Mouse (Mus musculus) forebrain, postnatal 0 days (tissue): ENCODE results near the gene Zc3h12c. TPM values are rescaled to one million over a fixed set of nuclear protein-coding genes. Genes with fewer than 3 reads are reported as not detected.
A peak's percentile ranks its signal among the peaks of the same experiment; 100 is the strongest.

Experiments
- ATAC-seq: fragments of 200-750 bp; cut with Nextera tagmentation; 2 replicates; pipeline ENCODE4 v1.8.0; 2017; ENCODE audit warnings: mild to moderate bottlenecking, moderate library complexity
- DNase-seq: peaks from one replicate; pipeline ENCODE4 v3.0.0-alpha.2; 2015
- H3K27ac ChIP-seq: fragments of 300-500 bp; sonication (generic); 2 replicates; pipeline ENCODE4 v1.5.1; 2014; ENCODE audit warnings: low read depth, mild to moderate bottlenecking, antibody characterized with exemption, low read length, moderate library complexity, mixed read lengths
- H3K27me3 ChIP-seq: fragments of 300-500 bp; sonication (generic); 2 replicates; pipeline ENCODE4 v1.6.1; 2014; ENCODE audit warnings: mild to moderate bottlenecking, low read length, mixed read lengths; ENCODE audit not compliant: insufficient read depth
- H3K36me3 ChIP-seq: fragments of 300-500 bp; sonication (generic); 2 replicates; pipeline ENCODE4 v1.6.1; 2014; ENCODE audit warnings: mild to moderate bottlenecking, moderate library complexity; ENCODE audit not compliant: insufficient read depth
- H3K4me1 ChIP-seq: fragments of 300-500 bp; sonication (generic); 2 replicates; pipeline ENCODE4 v1.6.1; 2014; ENCODE audit warnings: antibody characterized with exemption; ENCODE audit not compliant: insufficient read depth
- H3K4me2 ChIP-seq: fragments of 300-500 bp; sonication (generic); 2 replicates; pipeline ENCODE4 v1.6.1; 2014; ENCODE audit warnings: low read depth, mild to moderate bottlenecking, moderate library complexity
- H3K4me3 ChIP-seq: fragments of 300-500 bp; sonication (generic); 2 replicates; pipeline ENCODE4 v1.5.1; 2014; ENCODE audit warnings: low read depth, low read length, mixed read lengths
- H3K9ac ChIP-seq: fragments of 300-500 bp; sonication (generic); 2 replicates; pipeline ENCODE4 v1.6.1; 2014; ENCODE audit warnings: mild to moderate bottlenecking
- H3K9me3 ChIP-seq: fragments of 300-500 bp; sonication (generic); 2 replicates; pipeline ENCODE4 v1.6.1; 2016; ENCODE audit warnings: low read length
- CTCF ChIP-seq: sonication (generic); IDR thresholded peaks from 2 replicates; pipeline ENCODE4 v1.5.1; 2016; ENCODE audit warnings: antibody characterized with exemption, control low read depth, low read depth
- WGBS: fragments of 180-500 bp; shearing (Covaris S2); extraction: QIAGEN DNeasy Blood & Tissue Kit; methylation state at CpG from one replicate; pipeline ENCODE4 v1.1.7; 2014; 5-methylcytosine and 5-hydroxymethylcytosine counted together
- polyA plus RNA-seq: library from polyadenylated mRNA; unstranded; fragments of >200 nt; fragmentation: Nextera tagmentation; extraction: Ambion mirVana; gene quantifications from 2 replicates; pipeline ENCODE4 v1.2.1, GENCODE M21; 2015
- total RNA-seq: library from RNA; depleted of rRNA; stranded (reverse); fragments of >200 nt; gene quantifications from 2 replicates; pipeline ENCODE4 v1.2.3, GENCODE M21; 2014

Zc3h12c gene
- total and polyA plus RNA-seq, 2 experiments from 2014 or later = 3.2 to 18.5 TPM

GRCm38 (mm10) chr9:52167506-52167862 lies 888 bp downstream of the Zc3h12c start:
- DNase-seq (peak; percentile 81), ATAC-seq (peak; percentile 14; the same call in 1 of the 2 replicates)
- Histone ChIP-seq H3K27me3 (no peaks in the 10 kb centered on the region), H3K4me1 (peaks cover 11% of the 10 kb centered on the region; the same call in 1 of the 2 replicates), H3K9ac (peak overlapping the region; percentile 98), H3K36me3 (no peaks in the 10 kb centered on the region), H3K4me2 (peak overlapping the region; percentile 75), H3K9me3 (no peaks in the 10 kb centered on the region), H3K4me3 (peak overlapping the region; percentile 87), H3K27ac (peak overlapping the region; percentile 97)
- under 1% methylated on average over 8 of the region's 8 CpGs for WGBS
- no peak for TF ChIP-seq CTCF

- no peaks in the 10 kb centered on the region for H3K27me3 ChIP-seq
- DNase-seq = peak; percentile 11
- peak overlapping the region; percentile 98; the same call in 1 of the 2 replicates for H3K9ac ChIP-seq
- no peak overlapping the region for H3K27ac ChIP-seq
- TF ChIP-seq CTCF = no peak
- WGBS = under 1% methylated on average over 3 of the region's 3 CpGs
- no peaks in the 10 kb centered on the region for H3K9me3 ChIP-seq
- peak overlapping the region; percentile 75 for H3K4me2 ChIP-seq
- peak overlapping the region; percentile 87 for H3K4me3 ChIP-seq
- H3K4me1 ChIP-seq = peaks cover 11% of the 10 kb centered on the region; the same call in 1 of the 2 replicates
- no peak for ATAC-seq
- H3K36me3 ChIP-seq = no peaks in the 10 kb centered on the region
Observed at GRCm38 (mm10) chr9:52167084-52167483, 1.3 kb downstream of the Zc3h12c start.

- no peak for TF ChIP-seq CTCF
- H3K9ac ChIP-seq = no peak overlapping the region
- peak overlapping the region; percentile 13; the same call in 1 of the 2 replicates for H3K4me2 ChIP-seq
- ATAC-seq (no peak), DNase-seq (no peak)
- H3K27ac ChIP-seq = no peak overlapping the region
- H3K36me3 ChIP-seq = no peaks in the 10 kb centered on the region
- no peaks in the 10 kb centered on the region for H3K9me3 ChIP-seq
- H3K4me1 ChIP-seq = peaks cover 11% of the 10 kb centered on the region; the same call in 1 of the 2 replicates
- H3K4me3 ChIP-seq = no peak overlapping the region
- 87% methylated on average over 3 of the region's 3 CpGs for WGBS
- H3K27me3 ChIP-seq = no peaks in the 10 kb centered on the region
Observed at GRCm38 (mm10) chr9:52165706-52166090, 2.7 kb downstream of the Zc3h12c start.

- Histone ChIP-seq H3K9ac (no peak overlapping the region), H3K9me3 (no peaks in the 10 kb centered on the region), H3K4me2 (0 out of 2 replicates have a peak overlapping the region, but pooled peaks have one; percentile 13), H3K27me3 (no peaks in the 10 kb centered on the region), H3K4me1 (peaks cover 11% of the 10 kb centered on the region; the same call in 1 of the 2 replicates), H3K36me3 (no peaks in the 10 kb centered on the region), H3K4me3 (no peak overlapping the region), H3K27ac (no peak overlapping the region)
- DNase-seq = no peak
- 77% methylated on average over 13 of the region's 13 CpGs for WGBS
- no peak for TF ChIP-seq CTCF
- ATAC-seq = no peak
Observed at GRCm38 (mm10) chr9:52165076-52165705, 3.2 kb downstream of the Zc3h12c start.

GRCm38 (mm10) chr9:52160512-52160911 lies 7.9 kb downstream of the Zc3h12c start:
- no peak overlapping the region for H3K4me3 ChIP-seq
- DNase-seq = no peak
- H3K9ac ChIP-seq = no peak overlapping the region
- 88% methylated on average over 1 of the region's 1 CpGs for WGBS
- H3K27ac ChIP-seq = no peak overlapping the region
- no peaks in the 10 kb centered on the region for H3K27me3 ChIP-seq
- H3K4me1 ChIP-seq = no peaks in the 10 kb centered on the region
- no peaks in the 10 kb centered on the region for H3K9me3 ChIP-seq
- TF ChIP-seq CTCF = peak; percentile 36; the same call in 1 of the 2 replicates
- no peak overlapping the region for H3K4me2 ChIP-seq
- no peak for ATAC-seq
- H3K36me3 ChIP-seq = no peaks in the 10 kb centered on the region

GRCm38 (mm10) chr9:52158561-52158960 lies 9.8 kb downstream of the Zc3h12c start:
- Histone ChIP-seq H3K36me3 (no peaks in the 10 kb centered on the region), H3K27me3 (no peaks in the 10 kb centered on the region), H3K9me3 (no peaks in the 10 kb centered on the region), H3K27ac (no peak overlapping the region), H3K4me3 (no peak overlapping the region), H3K4me2 (no peak overlapping the region), H3K9ac (no peak overlapping the region), H3K4me1 (no peaks in the 10 kb centered on the region)
- DNase-seq (no peak), ATAC-seq (no peak)
- no peak for TF ChIP-seq CTCF
- 71% methylated on average over 1 of the region's 1 CpGs for WGBS

GRCm38 (mm10) chr9:52155417-52155816 lies 13.0 kb downstream of the Zc3h12c start:
- ATAC-seq (no peak), DNase-seq (no peak)
- Histone ChIP-seq H3K9ac (no peak overlapping the region), H3K36me3 (no peaks in the 10 kb centered on the region), H3K4me3 (no peak overlapping the region), H3K9me3 (no peaks in the 10 kb centered on the region), H3K27ac (no peak overlapping the region), H3K4me1 (0 out of 2 replicates have a peak, but pooled peaks cover 4% of the 10 kb centered on the region), H3K4me2 (no peak overlapping the region), H3K27me3 (no peaks in the 10 kb centered on the region)
- TF ChIP-seq CTCF = no peak
- 80% methylated on average over 4 of the region's 4 CpGs for WGBS
